Mouse (Mus musculus) lung, postnatal 25 days (tissue): ENCODE measurements around the gene Dyrk3.
"Not testable (repeated sequence)": the region's sequence is repeated elsewhere in the genome, so short reads cannot be mapped to it uniquely, and the experiment has no call there.

ENCODE experiments used
- DNase-seq: peaks from one replicate; pipeline ENCODE4 v3.0.0; 2022; ENCODE audit warnings: low spot score

Gene Dyrk3

DNA sequence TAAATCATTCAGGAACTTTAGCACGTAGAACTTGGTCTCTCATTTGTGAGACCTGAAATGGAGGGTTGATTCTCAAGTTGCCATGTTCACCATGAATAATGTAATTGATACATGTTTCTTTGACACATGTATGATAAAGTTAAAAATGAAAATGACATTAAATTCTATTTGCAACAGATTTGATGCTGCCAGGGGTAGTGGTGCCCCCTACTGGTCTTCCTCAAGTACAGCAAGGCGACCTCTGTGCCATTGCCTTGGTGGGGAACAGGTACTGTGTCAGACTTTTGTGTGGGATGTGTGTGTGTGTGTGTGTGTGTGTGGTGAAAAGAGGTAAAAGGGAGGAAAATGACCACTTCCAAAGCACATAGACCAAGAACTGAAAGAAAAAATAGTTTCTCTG lies 17.3 kb upstream of the Dyrk3 start:
- peak; percentile 40 for DNase-seq

- DNase-seq: peak; percentile 92
Observed at GRCm38 (mm10) chr1:131153018-131153629, 15.0 kb upstream of the Dyrk3 start, which contains the start of gene Eif2d. Eif2d (plus strand) TSS chr1:131153181.

GRCm38 (mm10) chr1:131149496-131149895 lies 11.4 kb upstream of the Dyrk3 start:
- DNase-seq: no peak

- DNase-seq: no peak
Observed at GRCm38 (mm10) chr1:131146181-131146614, 8.1 kb upstream of the Dyrk3 start.

GRCm38 (mm10) chr1:131145222-131145621 lies 7.1 kb upstream of the Dyrk3 start:
- DNase-seq: not testable (repeated sequence)

- DNase-seq: no peak
Observed at GRCm38 (mm10) chr1:131142472-131142871, 4.3 kb upstream of the Dyrk3 start.

DNA sequence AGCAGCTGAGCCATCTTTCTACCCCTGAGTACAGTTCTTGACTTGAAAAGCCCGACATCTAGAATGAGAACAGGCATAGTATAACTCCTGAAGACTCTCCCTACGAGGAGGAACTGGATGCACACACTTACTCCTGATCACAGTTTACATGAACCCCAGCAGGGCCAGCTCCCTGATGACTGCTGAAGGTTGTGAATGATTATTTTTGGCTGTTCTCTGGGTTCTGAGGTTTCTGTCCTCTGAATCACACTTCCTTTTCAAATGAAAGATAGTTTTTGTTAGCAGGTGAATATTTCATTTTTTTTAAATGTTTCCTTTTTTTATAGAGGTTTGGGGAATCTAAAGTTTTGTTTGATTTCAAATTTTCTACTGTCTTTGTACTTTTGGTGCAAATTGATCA lies 3.3 kb upstream of the Dyrk3 start:
- no peak for DNase-seq

DNA sequence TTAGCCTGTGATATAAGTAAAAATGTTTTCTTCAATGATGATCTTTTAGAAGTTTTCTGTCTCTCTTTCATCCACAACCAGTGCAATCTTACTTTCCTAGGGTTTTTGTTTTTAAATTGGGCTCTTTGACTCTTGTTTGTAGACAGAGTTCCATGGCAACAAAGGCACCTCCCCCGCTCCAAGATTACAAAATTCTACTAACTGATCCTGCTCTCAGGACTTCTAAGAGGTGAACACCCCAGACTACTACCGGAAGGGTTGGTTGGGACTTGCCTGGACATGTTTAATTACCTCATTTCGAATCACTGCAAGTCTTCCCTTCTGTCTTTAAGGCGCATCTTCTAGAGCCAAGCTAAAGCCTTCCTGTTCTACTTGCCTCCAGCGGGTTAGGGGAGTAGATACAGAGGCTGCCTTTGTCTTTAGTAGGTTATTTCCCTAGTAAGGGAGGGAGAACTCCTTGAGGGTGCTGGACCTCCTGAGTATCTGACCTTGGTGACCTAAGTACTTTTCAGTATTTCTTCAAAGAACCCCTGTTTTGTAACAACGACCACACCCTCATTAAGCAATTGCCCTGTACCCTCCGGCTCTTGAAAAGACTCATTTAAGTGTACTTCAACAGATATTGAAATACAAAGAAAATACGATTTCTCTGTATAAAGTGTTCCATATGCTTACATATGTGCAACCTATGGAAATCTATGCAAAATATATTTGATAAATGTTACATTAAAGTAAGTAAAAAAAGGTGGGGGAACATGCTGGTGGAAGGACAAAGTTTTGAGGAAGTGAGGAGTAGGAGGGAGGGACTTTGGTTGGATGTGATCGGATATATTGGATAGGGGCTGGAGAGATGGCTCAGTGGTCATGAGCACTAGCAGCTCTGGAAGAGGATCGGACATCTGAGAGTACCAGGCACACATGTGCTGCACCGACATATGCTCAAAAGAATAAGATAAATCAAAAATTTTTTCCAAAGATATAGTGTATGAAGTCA lies 1.3 kb upstream of the Dyrk3 start:
- peak; percentile 66 for DNase-seq

GRCm38 (mm10) chr1:131137717-131138118 lies 422 bp downstream of the Dyrk3 start:
- no peak for DNase-seq

- no peak for DNase-seq
Observed at GRCm38 (mm10) chr1:131137111-131137510, 1.0 kb downstream of the Dyrk3 start.

GRCm38 (mm10) chr1:131135960-131136629 lies 2.0 kb downstream of the Dyrk3 start:
- DNase-seq: no peak

- peak; percentile 47 for DNase-seq
Observed at GRCm38 (mm10) chr1:131134942-131135522, 3.1 kb downstream of the Dyrk3 start.

DNA sequence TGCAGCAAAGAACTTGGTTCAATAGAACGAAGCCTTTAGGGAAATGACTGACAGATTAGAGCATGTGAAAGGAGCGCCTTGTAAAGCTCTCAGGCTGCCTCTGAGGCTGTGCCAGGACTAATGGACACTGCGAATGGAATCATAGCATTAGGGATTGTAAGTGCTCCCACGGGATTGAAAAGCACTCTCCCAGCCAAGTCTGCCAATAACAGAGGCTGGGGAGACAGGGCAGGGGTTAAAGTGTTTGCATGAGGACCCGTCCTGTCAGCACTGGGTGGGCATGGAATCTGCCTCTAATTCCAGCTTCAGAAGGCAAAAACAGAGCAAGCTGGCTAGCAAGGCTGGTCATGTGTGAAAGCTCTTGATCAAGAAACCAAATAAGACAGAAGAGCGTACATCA lies 3.9 kb downstream of the Dyrk3 start:
- no peak for DNase-seq

DNA sequence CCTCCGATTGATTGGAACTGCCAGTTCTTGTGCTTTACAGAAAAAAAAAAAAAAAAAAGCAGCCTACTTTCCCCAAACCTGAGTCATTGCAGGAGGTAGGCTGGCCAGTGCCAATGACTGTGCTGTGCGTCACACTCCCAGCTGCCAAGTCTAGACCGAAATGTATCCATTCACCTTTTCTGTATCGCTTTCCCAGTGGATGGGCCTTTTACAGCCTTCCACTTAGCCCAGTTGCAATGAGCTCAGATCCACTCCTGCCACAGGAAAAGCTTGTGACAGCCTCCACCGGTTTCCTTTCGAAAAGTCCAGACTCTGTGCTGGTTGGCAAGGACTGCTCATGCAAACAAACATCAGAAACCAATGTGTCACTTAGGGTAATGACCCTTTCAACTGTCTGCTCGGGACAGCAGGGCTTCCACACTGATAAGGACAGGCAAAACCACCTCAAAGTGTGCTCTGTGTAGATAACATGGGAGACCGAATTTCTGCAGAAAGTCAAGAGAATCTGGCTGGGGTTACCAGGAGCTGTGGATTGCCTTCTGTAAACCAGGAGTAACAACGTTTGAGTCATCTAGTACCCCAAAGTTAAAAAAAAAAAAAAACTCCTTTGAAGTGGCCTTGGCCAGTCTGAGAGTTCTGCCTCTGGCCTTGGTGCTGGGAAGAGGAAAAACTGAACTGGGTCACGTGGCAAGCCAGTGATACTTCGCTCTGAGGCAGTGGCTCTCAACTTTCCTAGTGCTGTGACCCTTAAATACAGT lies 12.0 kb downstream of the Dyrk3 start:
- no peak for DNase-seq

GRCm38 (mm10) chr1:131123522-131124265 lies 14.4 kb downstream of the Dyrk3 start:
- no peak for DNase-seq

- DNase-seq: peak; percentile 37
Observed at GRCm38 (mm10) chr1:131121987-131122386, 16.2 kb downstream of the Dyrk3 start.

- DNase-seq: peak; percentile 57
Observed at GRCm38 (mm10) chr1:131119026-131119425, 19.1 kb downstream of the Dyrk3 start.

DNA sequence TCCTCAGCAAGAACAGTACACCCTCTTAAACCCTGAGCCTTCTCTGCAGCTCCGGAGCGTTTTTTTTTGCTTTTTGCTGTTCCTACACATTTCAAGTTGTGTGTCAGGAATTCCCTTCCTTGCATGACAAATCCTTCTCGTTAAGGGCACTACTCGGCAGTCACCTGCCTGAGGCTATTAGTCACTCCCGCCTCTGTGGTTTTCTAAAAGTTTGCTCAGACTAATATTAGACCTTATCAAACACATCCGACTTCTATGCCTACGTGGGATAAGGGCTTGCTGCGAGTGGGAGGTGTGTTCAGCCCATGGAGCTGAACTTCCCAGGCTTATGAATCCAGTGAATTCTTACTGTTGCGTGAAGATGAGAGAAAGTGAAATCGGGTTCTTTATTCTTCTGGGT lies 19.6 kb downstream of the Dyrk3 start:
- DNase-seq: peak; percentile 51

DNA sequence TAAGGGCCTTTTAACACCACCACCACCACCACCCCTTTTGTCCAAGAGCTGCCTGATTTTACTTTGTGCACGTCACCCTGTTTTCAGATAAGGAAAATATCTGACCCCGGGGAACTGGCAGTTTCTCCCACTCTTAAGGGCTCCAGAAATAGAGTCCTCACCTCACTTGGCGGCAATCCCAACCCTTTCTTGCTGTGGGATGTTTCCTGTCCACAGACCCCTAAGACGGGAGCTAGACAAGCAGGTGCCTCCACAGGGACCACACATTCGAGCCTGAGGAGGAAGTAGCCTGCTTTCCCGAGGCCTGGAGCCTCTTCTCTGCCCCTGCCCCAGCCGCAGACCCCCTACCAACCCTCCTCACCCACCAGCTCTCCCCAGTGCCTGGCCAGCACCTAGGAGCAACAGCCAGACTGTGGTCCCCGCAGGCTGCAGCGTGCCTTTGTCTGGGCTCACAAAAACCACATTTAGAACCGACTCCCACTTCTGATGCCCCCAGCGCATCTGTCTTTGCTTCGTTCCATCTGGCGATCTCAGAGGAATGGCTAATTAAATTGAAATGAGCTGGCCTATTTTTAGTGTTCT lies 21.6 kb downstream of the Dyrk3 start:
- no peak for DNase-seq

DNA sequence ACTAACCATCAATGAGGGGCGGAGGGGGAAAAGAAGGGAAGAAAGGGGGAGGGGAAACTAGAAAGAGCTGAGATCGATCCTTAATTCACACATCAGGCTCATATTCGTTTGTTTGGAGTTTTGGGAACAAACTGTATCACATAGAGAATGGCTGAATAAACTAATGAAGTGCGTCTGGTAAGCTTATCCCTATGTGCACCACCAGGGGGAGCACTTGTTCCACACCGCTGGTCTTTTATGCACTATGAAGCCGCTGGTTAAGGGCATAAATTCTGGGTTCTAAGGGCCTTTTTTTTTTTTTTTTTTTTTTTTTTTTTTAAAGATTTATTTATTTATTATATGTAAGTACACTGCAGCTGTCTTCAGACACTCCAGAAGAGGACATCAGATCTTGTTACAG lies 22.2 kb downstream of the Dyrk3 start:
- peak; percentile 74 for DNase-seq
